Mouse (Mus musculus): ENCODE results near the gene Sugct. TPM values are rescaled to one million over a fixed set of nuclear protein-coding genes. Genes with fewer than 3 reads are reported as not detected.

Sugct gene
- polyA plus RNA-seq, 1 experiment: 0.18 TPM

- no peaks in the 10 kb centered on the region for H3K27me3 ChIP-seq (ENCODE audit: control insufficient read depth, insufficient read depth, low read length)
- no peak overlapping the region for H3K27ac ChIP-seq (ENCODE audit: insufficient read depth, low read length)
- H3K36me3 ChIP-seq (ENCODE audit: control insufficient read depth, insufficient read depth, low read length): no peaks in the 10 kb centered on the region; the same call in 1 of the 2 replicates
- TF ChIP-seq POLR2A (IDR thresholded peaks at IDR 0.05; ENCODE audit: low read depth, low read length) (no peak), CTCF (IDR thresholded peaks at IDR 0.05; ENCODE audit: extremely low read depth, insufficient read depth, insufficient read length, insufficient replicate concordance) (no peak)
- H3K4me3 ChIP-seq (ENCODE audit: extremely low read depth, insufficient read depth, insufficient read length): no peak overlapping the region
- DNase-seq (ENCODE audit: low read depth in 1 of 2, low spot score in 2 of 2): no peak
- no peaks in the 10 kb centered on the region for H3K4me1 ChIP-seq (ENCODE audit: control insufficient read depth, insufficient read depth, insufficient read length)
Measured at GRCm38 (mm10) chr13:17702311-17702710, 7.0 kb upstream of the Sugct start.

- Histone ChIP-seq H3K4me3 (ENCODE audit: extremely low read depth, insufficient read depth, insufficient read length) (no peak overlapping the region), H3K36me3 (ENCODE audit: control insufficient read depth, insufficient read depth, low read length) (no peaks in the 10 kb centered on the region; the same call in 1 of the 2 replicates), H3K27ac (ENCODE audit: insufficient read depth, low read length) (no peak overlapping the region), H3K27me3 (ENCODE audit: control insufficient read depth, insufficient read depth, low read length) (no peaks in the 10 kb centered on the region), H3K4me1 (ENCODE audit: control insufficient read depth, insufficient read depth, insufficient read length) (no peaks in the 10 kb centered on the region)
- TF ChIP-seq CTCF (IDR thresholded peaks at IDR 0.05; ENCODE audit: extremely low read depth, insufficient read depth, insufficient read length, insufficient replicate concordance) (no peak), POLR2A (IDR thresholded peaks at IDR 0.05; ENCODE audit: low read depth, low read length) (no peak)
- no peak for DNase-seq (ENCODE audit: low read depth in 1 of 2, low spot score in 2 of 2)
Measured at GRCm38 (mm10) chr13:17701322-17701721, 6.0 kb upstream of the Sugct start.

- TF ChIP-seq POLR2A (IDR thresholded peaks at IDR 0.05; ENCODE audit: low read depth, low read length) (no peak), CTCF (IDR thresholded peaks at IDR 0.05; ENCODE audit: extremely low read depth, insufficient read depth, insufficient read length, insufficient replicate concordance) (no peak)
- H3K27ac ChIP-seq (ENCODE audit: insufficient read depth, low read length): no peak overlapping the region
- no peaks in the 10 kb centered on the region for H3K27me3 ChIP-seq (ENCODE audit: control insufficient read depth, insufficient read depth, low read length)
- H3K4me1 ChIP-seq (ENCODE audit: control insufficient read depth, insufficient read depth, insufficient read length): no peaks in the 10 kb centered on the region
- no peak for DNase-seq (ENCODE audit: low read depth in 1 of 2, low spot score in 2 of 2)
- no peaks in the 10 kb centered on the region for H3K36me3 ChIP-seq (ENCODE audit: control insufficient read depth, insufficient read depth, low read length)
- no peak overlapping the region for H3K4me3 ChIP-seq (ENCODE audit: extremely low read depth, insufficient read depth, insufficient read length)
- 85% methylated on average over 3 of the region's 3 CpGs for WGBS
Measured at GRCm38 (mm10) chr13:17700090-17700715, 4.8 kb upstream of the Sugct start.

DNA sequence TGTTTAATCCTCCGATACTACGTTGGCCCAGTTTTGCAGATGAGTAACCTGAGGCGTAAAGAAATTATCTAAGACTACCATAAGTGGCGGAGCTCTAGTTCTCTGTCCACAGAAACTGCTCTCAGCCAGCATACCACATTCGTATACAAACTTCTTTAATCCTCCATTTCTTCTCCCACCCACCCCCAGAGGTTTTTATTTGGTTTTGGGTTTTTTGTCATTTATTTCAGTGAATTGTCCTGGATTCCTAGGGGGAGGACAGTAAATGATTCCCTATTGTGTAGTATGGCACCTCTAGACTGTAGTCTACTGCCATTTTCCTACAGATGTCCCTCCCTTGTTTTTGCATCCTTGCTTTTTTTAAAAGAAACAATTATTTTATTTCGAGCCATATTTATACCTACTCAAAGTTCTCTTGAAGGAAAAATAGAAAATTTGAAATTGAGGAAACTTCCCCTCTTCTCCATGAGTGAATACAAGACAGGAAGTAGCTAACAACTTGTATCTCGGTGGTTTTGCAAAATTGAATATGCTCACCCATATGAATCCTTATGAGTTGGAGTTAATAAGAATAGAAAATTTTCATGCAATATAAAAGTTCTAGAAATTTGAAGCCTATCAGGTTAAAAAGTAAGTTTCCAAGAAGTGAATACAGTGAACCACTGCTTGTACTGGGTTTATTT lies 686 bp upstream of the Sugct start:
- Histone ChIP-seq H3K4me1 (ENCODE audit: control insufficient read depth, insufficient read depth, insufficient read length) (no peaks in the 10 kb centered on the region), H3K27ac (ENCODE audit: insufficient read depth, low read length) (peak overlapping the region; percentile 99), H3K36me3 (ENCODE audit: control insufficient read depth, insufficient read depth, low read length) (no peaks in the 10 kb centered on the region), H3K4me3 (ENCODE audit: extremely low read depth, insufficient read depth, insufficient read length) (peak overlapping the region; percentile 74), H3K27me3 (ENCODE audit: control insufficient read depth, insufficient read depth, low read length) (no peaks in the 10 kb centered on the region)
- TF ChIP-seq CTCF (IDR thresholded peaks at IDR 0.05; ENCODE audit: extremely low read depth, insufficient read depth, insufficient read length, insufficient replicate concordance) (no peak), POLR2A (IDR thresholded peaks at IDR 0.05; ENCODE audit: low read depth, low read length) (no peak)
- no peak for DNase-seq (ENCODE audit: low read depth in 1 of 2, low spot score in 2 of 2)
- WGBS: 1% methylated on average over 7 of the region's 7 CpGs

DNA sequence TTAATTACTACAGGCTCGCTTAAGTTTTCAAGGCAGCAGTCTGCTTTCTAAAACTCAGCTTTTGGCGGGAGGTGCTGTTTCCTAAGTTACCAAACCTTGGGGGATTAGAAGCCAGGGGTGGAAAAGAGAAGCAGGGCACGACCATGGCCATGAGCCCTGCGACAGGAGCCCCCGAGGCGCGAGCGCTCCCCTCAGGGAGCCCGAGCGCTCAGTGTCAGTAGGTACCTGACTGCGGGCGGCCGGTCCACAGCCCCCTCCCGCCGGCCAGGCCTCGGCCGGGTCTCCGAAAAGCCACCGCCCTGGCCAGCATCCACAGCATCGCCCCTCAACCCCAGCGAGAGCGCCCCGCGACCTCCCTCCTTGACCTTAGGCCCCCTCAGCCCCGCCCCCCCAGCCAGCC lies 939 bp downstream of the Sugct start:
- H3K36me3 ChIP-seq (ENCODE audit: control insufficient read depth, insufficient read depth, low read length): no peaks in the 10 kb centered on the region
- peak overlapping the region; percentile 86 for H3K4me3 ChIP-seq (ENCODE audit: extremely low read depth, insufficient read depth, insufficient read length)
- TF ChIP-seq CTCF (IDR thresholded peaks at IDR 0.05; ENCODE audit: extremely low read depth, insufficient read depth, insufficient read length, insufficient replicate concordance): no peak
- no peak for TF ChIP-seq POLR2A (IDR thresholded peaks at IDR 0.05; ENCODE audit: low read depth, low read length)
- H3K27me3 ChIP-seq (ENCODE audit: control insufficient read depth, insufficient read depth, low read length): no peaks in the 10 kb centered on the region
- DNase-seq (ENCODE audit: low read depth in 1 of 2, low spot score in 2 of 2): no peak
- no peaks in the 10 kb centered on the region for H3K4me1 ChIP-seq (ENCODE audit: control insufficient read depth, insufficient read depth, insufficient read length)
- WGBS: under 1% methylated on average over 24 of the region's 25 CpGs
- H3K27ac ChIP-seq (ENCODE audit: insufficient read depth, low read length): peak overlapping the region; percentile 81

GRCm38 (mm10) chr13:17693816-17694215 lies 1.5 kb downstream of the Sugct start:
- no peak for DNase-seq (ENCODE audit: low read depth in 1 of 2, low spot score in 2 of 2)
- 51% methylated on average over 5 of the region's 5 CpGs for WGBS
- H3K27ac ChIP-seq (ENCODE audit: insufficient read depth, low read length): no peak overlapping the region
- no peaks in the 10 kb centered on the region for H3K4me1 ChIP-seq (ENCODE audit: control insufficient read depth, insufficient read depth, insufficient read length)
- no peaks in the 10 kb centered on the region for H3K36me3 ChIP-seq (ENCODE audit: control insufficient read depth, insufficient read depth, low read length)
- H3K4me3 ChIP-seq (ENCODE audit: extremely low read depth, insufficient read depth, insufficient read length): no peak overlapping the region
- TF ChIP-seq POLR2A (IDR thresholded peaks at IDR 0.05; ENCODE audit: low read depth, low read length): no peak
- TF ChIP-seq CTCF (IDR thresholded peaks at IDR 0.05; ENCODE audit: extremely low read depth, insufficient read depth, insufficient read length, insufficient replicate concordance): no peak
- H3K27me3 ChIP-seq (ENCODE audit: control insufficient read depth, insufficient read depth, low read length): no peaks in the 10 kb centered on the region

DNA sequence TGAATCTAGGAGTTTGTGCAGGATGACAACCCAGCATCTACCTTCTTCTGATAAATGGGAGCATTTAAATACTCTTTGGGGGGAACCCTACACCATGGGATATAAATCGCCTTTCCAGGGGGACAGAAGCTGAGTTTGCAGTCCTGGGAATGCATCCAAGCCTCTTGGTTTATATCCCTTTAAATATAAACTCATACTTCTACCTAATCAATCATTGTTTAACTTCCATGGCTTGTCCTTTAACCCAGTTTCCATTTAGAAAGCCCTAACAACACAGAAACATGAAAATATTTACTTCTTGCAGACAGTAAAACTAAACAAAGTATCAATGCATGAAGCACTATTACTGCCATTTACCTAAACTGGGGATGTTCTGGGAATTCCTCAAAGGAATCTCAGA lies 3.9 kb downstream of the Sugct start:
- Histone ChIP-seq H3K4me3 (ENCODE audit: extremely low read depth, insufficient read depth, insufficient read length) (no peak overlapping the region), H3K36me3 (ENCODE audit: control insufficient read depth, insufficient read depth, low read length) (no peaks in the 10 kb centered on the region), H3K4me1 (ENCODE audit: control insufficient read depth, insufficient read depth, insufficient read length) (no peaks in the 10 kb centered on the region), H3K27ac (ENCODE audit: insufficient read depth, low read length) (no peak overlapping the region), H3K27me3 (ENCODE audit: control insufficient read depth, insufficient read depth, low read length) (no peaks in the 10 kb centered on the region)
- no peak for TF ChIP-seq CTCF (IDR thresholded peaks at IDR 0.05; ENCODE audit: extremely low read depth, insufficient read depth, insufficient read length, insufficient replicate concordance)
- TF ChIP-seq POLR2A (IDR thresholded peaks at IDR 0.05; ENCODE audit: low read depth, low read length): no peak
- WGBS: 82% methylated on average over 1 of the region's 1 CpGs
- DNase-seq (ENCODE audit: low read depth in 1 of 2, low spot score in 2 of 2): no peak

All from spleen, adult 2 months (tissue).